8 mouse cellular contexts compared by ENCODE assay signal in genomic region chr11:97629576-97629975, GRCm38 (mm10). TPM values are rescaled to one million over a fixed set of nuclear protein-coding genes. Genes with fewer than 3 reads are reported as not detected.
DNase-seq lines count a peak whose midpoint lies in the region; ATAC-seq lines count a peak whose summit lies in the region.

Gene Epop (minus strand): TSS chr11:97629702.

- H3K36me3 ChIP-seq in intestine, embryonic 15.5 days = no peaks in the 10 kb centered on the region
- H3K36me3 ChIP-seq in midbrain, embryonic 10.5 days = no peaks in the 10 kb centered on the region

- intact Hi-C loops in gastrocnemius, postnatal 36 days (cut with DNase I) = no loop called here
- intact Hi-C loops in left cerebral cortex, postnatal 36 days (cut with DNase I) = no loop called here

- peak; percentile 94 for ATAC-seq in intestine, embryonic 15.5 days

- H3K9me3 ChIP-seq in intestine, embryonic 15.5 days = no peaks in the 10 kb centered on the region
- no peaks in the 10 kb centered on the region for H3K9me3 ChIP-seq in midbrain, embryonic 10.5 days (replicated peaks)

- WGBS in intestine, embryonic 15.5 days = under 1% methylated on average over 39 of the region's 47 CpGs
- WGBS in midbrain, embryonic 10.5 days = under 1% methylated on average over 47 of the region's 47 CpGs

- H3K4me1 ChIP-seq in intestine, embryonic 15.5 days (replicated peaks) = peaks cover 27% of the 10 kb centered on the region
- H3K4me1 ChIP-seq in midbrain, embryonic 10.5 days = peaks cover 63% of the 10 kb centered on the region

- peak within 1 kb of the TSS; percentile 96 for H3K4me2 ChIP-seq in intestine, embryonic 15.5 days (replicated peaks)

- peaks cover 69% of the 10 kb centered on the region for H3K27me3 ChIP-seq in intestine, embryonic 15.5 days (replicated peaks)
- peaks cover 80% of the 10 kb centered on the region for H3K27me3 ChIP-seq in midbrain, embryonic 10.5 days (ENCODE audit: low read depth, poor library complexity, severe bottlenecking)

- DNase-seq in adrenal gland, adult 18-20 months (ENCODE audit: low spot score in 2 of 2) = peak; percentile 87 to 89
- DNase-seq in embryo, embryonic 10.5 days (ENCODE audit: low spot score) = peak; percentile 94
- peak; percentile 71 to 81 for DNase-seq in gastrocnemius, postnatal 36 days
- DNase-seq in left cerebral cortex, postnatal 36 days (ENCODE audit: low spot score in 2 of 2) = peak; percentile 92 to 94
- peak; percentile 95 for DNase-seq in midbrain, embryonic 10.5 days (ENCODE audit: low spot score)
- DNase-seq in right cerebral cortex, postnatal 36 days (ENCODE audit: low spot score in 2 of 2) = peak; percentile 90 to 92
- DNase-seq in urinary bladder, postnatal 36 days (ENCODE audit: low spot score in 2 of 2) = peak; percentile 66 to 85

- H3K4me3 ChIP-seq in intestine, embryonic 15.5 days (replicated peaks) = peak within 1 kb of the TSS; percentile 74
- peak within 1 kb of the TSS; percentile 83 for H3K4me3 ChIP-seq in midbrain, embryonic 10.5 days

- H3K27ac ChIP-seq in intestine, embryonic 15.5 days = no peak within 1 kb of the TSS
- peak within 1 kb of the TSS; percentile 93 for H3K27ac ChIP-seq in midbrain, embryonic 10.5 days (replicated peaks)

- H3K9ac ChIP-seq in intestine, embryonic 15.5 days = peak within 1 kb of the TSS; percentile 70

RNA-seq across cellular contexts. Expression of gene Epop, which starts in this region (rescaled TPM):
- total RNA-seq in adrenal gland, adult 18-20 months (2021) = 1 to 10 TPM; 5.5 to 8.2 TPM
- total RNA-seq in gastrocnemius, postnatal 36 days (2021) = 1 to 10 TPM in 1 of 2 experiments, under 1 TPM in 1; 0.91 to 1.2 TPM
- 2.7 and 3.7 TPM in 2 replicates for polyA plus RNA-seq in intestine, embryonic 15.5 days (2015; fragmentation: Nextera tagmentation; extraction: Ambion mirVana)
- 100 to 1,000 TPM in 1 of 2 experiments, 10 to 100 TPM in 1; 90.9 to 102 TPM for total RNA-seq in left cerebral cortex, postnatal 36 days (2021)
- polyA plus RNA-seq in midbrain, embryonic 10.5 days (2016; fragmentation: Nextera tagmentation; extraction: Ambion mirVana) = 10.4 and 13.3 TPM in 2 replicates

Comparison
In these comparisons a context has a peak if more than half of its experiments do, and no peak if none do; other contexts are left out.
1. RNA of gene Epop (total RNA-seq): 90.9 to 102 TPM in left cerebral cortex, postnatal 36 days; 5.5 to 8.2 TPM in adrenal gland, adult 18-20 months and 0.91 to 1.2 TPM in gastrocnemius, postnatal 36 days; every median in the first group is over 10 times any median in the second.
2. Peak in every context shown above with its lines, with median percentiles within 50 percentile points of each other: DNase-seq.